Mouse (Mus musculus) heart, embryonic 10.5 days (tissue): ENCODE measurements at regions not wholly inside any gene's neighbourhood (a gene's known extent, or its start where the extent isn't known, plus 50 kb on each side); places are given as distances from the start of the nearest gene placed in this dataset.

Experiments used
- DNase-seq: peaks from one replicate; pipeline ENCODE4 v3.0.0-alpha.2; 2017; ENCODE audit warnings: low spot score
- H3K27ac ChIP-seq: fragments of 300-500 bp; sonication (generic); 2 replicates; pipeline ENCODE4 v1.5.1; 2016; ENCODE audit warnings: mild to moderate bottlenecking
- H3K27me3 ChIP-seq: fragments of 300-500 bp; sonication (generic); 2 replicates; pipeline ENCODE4 v1.6.1; 2016; ENCODE audit warnings: mild to moderate bottlenecking; ENCODE audit not compliant: poor library complexity, insufficient read depth, severe bottlenecking
- H3K36me3 ChIP-seq: fragments of 300-500 bp; sonication (generic); 2 replicates; pipeline ENCODE4 v1.6.1; 2016; ENCODE audit warnings: mild to moderate bottlenecking, moderate library complexity
- H3K4me1 ChIP-seq: fragments of 300-500 bp; sonication (generic); 2 replicates; pipeline ENCODE4 v1.6.1; 2016; ENCODE audit warnings: mild to moderate bottlenecking
- H3K4me3 ChIP-seq: fragments of 300-500 bp; sonication (generic); 2 replicates; pipeline ENCODE4 v1.5.1; 2016; ENCODE audit warnings: mild to moderate bottlenecking, moderate library complexity
- H3K9me3 ChIP-seq: fragments of 300-500 bp; sonication (generic); 2 replicates; pipeline ENCODE4 v1.6.1; 2016; ENCODE audit warnings: mild to moderate bottlenecking, moderate library complexity
- WGBS: fragments of 180-500 bp; shearing (Covaris S2); methylation state at CpG from one replicate; pipeline ENCODE4 v1.1.7; 2016; 5-methylcytosine and 5-hydroxymethylcytosine counted together

DNA sequence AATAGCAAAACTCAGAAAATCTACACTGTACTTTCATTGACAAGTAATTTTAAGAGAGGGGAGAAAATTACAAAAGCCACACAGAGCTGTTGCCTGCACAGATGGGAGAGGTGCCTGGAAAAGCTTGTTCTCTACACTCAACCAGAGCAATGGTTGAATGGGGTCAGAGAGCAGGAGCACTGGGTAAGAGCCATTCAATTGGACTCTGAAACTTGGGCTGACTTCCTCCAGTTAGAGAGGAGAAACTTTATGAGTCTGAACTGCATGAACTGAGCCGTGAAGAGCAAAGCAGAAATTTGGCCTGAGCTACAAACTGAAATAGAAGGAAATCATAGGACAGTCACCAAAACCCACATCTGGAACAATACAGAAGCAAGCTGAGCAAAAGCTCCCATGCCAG lies 380.8 kb upstream of the Slc24a2 start:
- 83% methylated on average over 1 of the region's 1 CpGs for WGBS
- H3K27me3 ChIP-seq = no peaks in the 10 kb centered on the region
- no peak for DNase-seq
- H3K36me3 ChIP-seq = no peaks in the 10 kb centered on the region
- H3K9me3 ChIP-seq = peaks cover 3% of the 10 kb centered on the region; the same call in 1 of the 2 replicates
- H3K4me1 ChIP-seq = no peaks in the 10 kb centered on the region
- H3K27ac ChIP-seq = no peak overlapping the region
- no peak overlapping the region for H3K4me3 ChIP-seq

DNA sequence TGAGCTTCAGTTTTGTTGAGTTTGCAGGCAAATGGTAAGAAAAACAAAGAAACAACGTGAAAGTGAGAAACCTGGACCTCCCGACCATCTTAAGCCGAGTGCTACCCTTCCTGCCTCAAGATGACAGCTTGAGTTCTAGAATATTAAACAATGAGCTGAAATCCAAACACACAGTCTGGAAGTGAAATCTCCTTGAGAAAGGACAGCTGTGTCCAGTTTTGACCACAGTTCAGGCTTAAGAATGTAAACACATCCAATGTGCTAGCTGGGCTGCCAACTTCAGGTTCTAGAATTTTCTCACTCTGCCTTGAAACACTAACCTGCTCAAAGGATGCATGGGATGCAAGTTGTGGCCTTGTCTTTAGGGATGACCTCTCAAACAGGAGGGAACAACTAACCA lies 363.4 kb upstream of the Slc24a2 start:
- Histone ChIP-seq H3K27me3 (no peaks in the 10 kb centered on the region), H3K36me3 (no peaks in the 10 kb centered on the region), H3K4me1 (peaks cover 4% of the 10 kb centered on the region; the same call in 1 of the 2 replicates), H3K9me3 (no peaks in the 10 kb centered on the region), H3K27ac (no peak overlapping the region), H3K4me3 (no peak overlapping the region)
- WGBS = 75% methylated on average over 3 of the region's 3 CpGs
- DNase-seq = no peak

DNA sequence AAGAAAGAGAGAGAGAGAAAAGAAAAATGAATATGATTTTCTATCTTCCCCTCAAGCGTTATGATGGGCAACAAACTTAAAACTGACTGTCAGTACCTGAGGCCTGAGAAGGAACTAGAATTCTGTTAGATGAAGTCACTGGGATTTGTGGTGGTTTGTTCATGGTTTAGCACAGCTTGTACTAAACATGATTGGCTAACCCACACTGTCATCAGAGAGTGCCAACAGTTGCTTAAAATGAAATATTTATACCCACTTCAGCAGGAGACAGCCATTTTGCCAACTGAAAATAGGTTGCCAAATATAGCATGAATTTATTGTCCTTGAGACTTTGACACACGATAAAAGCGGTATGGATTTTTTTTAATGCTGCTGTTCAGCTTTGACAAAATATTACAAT lies 360.5 kb upstream of the Slc24a2 start:
- no peak overlapping the region for H3K4me3 ChIP-seq
- no peak overlapping the region for H3K27ac ChIP-seq
- peaks cover 4% of the 10 kb centered on the region; the same call in 1 of the 2 replicates for H3K4me1 ChIP-seq
- H3K27me3 ChIP-seq = no peaks in the 10 kb centered on the region
- DNase-seq = no peak
- no peaks in the 10 kb centered on the region for H3K9me3 ChIP-seq
- H3K36me3 ChIP-seq = no peaks in the 10 kb centered on the region
- 91% methylated on average over 3 of the region's 3 CpGs for WGBS

DNA sequence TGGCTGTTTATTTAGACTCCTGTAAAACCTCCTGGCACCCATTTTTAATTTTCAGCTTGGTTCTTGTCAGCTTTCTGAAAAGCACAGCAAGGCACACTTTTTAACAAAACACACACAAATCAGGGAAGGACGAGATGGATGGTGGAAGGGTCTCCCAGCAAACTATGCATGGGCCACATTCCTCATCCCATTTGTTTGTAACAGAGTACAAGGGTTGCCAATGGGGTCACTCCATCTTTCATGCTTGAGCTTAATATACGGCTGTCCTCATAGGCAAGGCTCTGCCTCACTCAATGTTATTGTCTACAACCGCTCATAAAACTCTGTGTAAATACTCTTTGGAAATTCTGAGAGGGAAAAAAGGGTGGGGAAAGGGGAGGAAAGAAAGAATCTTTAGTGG lies 347.9 kb upstream of the Slc24a2 start:
- no peaks in the 10 kb centered on the region for H3K4me1 ChIP-seq
- H3K27me3 ChIP-seq = no peaks in the 10 kb centered on the region
- no peak overlapping the region for H3K27ac ChIP-seq
- WGBS = 77% methylated on average over 3 of the region's 3 CpGs
- no peaks in the 10 kb centered on the region for H3K9me3 ChIP-seq
- no peak overlapping the region for H3K4me3 ChIP-seq
- no peak for DNase-seq
- no peaks in the 10 kb centered on the region for H3K36me3 ChIP-seq

DNA sequence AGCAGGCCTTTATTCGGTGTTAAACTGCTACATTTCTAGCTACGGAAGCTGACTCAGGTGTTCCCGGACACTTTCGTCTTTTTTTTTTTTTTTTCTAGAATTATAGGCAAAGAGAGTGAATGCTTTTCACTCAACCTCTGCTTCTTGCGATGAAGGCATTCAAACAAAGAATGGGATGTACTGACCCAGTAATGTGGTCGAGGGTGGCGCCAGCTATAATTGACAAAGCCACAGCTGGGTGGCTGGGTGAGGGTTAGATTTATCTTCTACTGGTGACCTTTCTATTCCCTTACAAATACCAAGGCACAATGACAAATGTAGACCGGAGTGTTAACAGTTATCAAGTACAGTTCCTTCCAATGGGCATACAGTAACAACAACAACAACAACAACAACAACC lies 340.7 kb upstream of the Slc24a2 start:
- WGBS = 88% methylated on average over 8 of the region's 8 CpGs
- H3K9me3 ChIP-seq = no peaks in the 10 kb centered on the region

DNA sequence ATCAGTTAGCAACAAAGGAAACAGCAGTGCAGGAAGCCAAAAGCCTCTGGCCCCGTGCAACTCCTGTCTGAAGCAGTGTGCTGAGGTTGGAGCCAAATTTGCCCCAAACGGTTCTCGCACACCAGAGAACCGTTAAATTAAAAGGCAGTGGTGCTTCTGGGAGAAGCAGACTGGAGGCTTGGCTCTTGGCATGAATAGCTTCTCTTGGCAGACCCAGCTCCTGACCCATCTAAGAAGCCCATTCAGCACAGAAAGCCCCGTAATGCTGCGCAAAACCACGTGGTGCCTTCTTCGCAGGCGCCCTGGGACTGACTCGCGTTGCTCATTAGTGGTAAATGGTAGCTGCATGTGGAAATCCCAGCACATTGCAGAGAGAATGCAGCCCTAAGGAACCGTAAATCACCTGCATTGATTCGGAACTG lies 340.2 kb upstream of the Slc24a2 start:
- Histone ChIP-seq H3K36me3 (no peaks in the 10 kb centered on the region), H3K27me3 (no peaks in the 10 kb centered on the region), H3K4me1 (peaks cover 4% of the 10 kb centered on the region; the same call in 1 of the 2 replicates), H3K4me3 (no peak overlapping the region), H3K9me3 (no peaks in the 10 kb centered on the region), H3K27ac (no peak overlapping the region)
- WGBS = 74% methylated on average over 13 of the region's 13 CpGs
- DNase-seq = no peak

More for the DNA sequence above, 340.7 kb upstream of the Slc24a2 start:
- Histone ChIP-seq H3K4me1 (peaks cover 4% of the 10 kb centered on the region; the same call in 1 of the 2 replicates), H3K4me3 (no peak overlapping the region), H3K36me3 (no peaks in the 10 kb centered on the region), H3K27ac (no peak overlapping the region), H3K27me3 (no peaks in the 10 kb centered on the region)
- no peak for DNase-seq

DNA sequence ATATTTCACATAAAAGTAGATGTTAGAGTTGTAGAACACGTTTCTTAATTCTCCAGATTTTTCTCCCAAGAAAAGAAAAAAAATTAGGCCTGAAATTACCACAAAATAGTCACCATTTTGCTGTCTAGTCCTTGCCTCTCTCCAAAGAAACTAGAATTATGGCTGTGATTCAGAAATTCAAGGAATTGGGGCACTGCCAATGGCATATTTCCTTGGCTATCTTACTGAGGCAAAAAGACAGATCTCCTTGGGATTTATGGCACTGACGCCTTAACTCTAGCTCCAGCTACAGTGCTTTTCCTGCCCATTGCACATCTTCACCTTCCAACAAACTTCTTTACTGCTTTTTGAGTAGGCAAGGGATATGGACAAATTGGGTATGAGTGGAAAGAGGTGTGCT lies 336.3 kb upstream of the Slc24a2 start:
- WGBS = 80% methylated on average over 2 of the region's 2 CpGs
- H3K27ac ChIP-seq = no peak overlapping the region
- DNase-seq = no peak
- no peak overlapping the region for H3K4me3 ChIP-seq
- no peaks in the 10 kb centered on the region for H3K27me3 ChIP-seq
- H3K36me3 ChIP-seq = no peaks in the 10 kb centered on the region
- no peaks in the 10 kb centered on the region for H3K9me3 ChIP-seq
- peaks cover 4% of the 10 kb centered on the region; the same call in 1 of the 2 replicates for H3K4me1 ChIP-seq

DNA sequence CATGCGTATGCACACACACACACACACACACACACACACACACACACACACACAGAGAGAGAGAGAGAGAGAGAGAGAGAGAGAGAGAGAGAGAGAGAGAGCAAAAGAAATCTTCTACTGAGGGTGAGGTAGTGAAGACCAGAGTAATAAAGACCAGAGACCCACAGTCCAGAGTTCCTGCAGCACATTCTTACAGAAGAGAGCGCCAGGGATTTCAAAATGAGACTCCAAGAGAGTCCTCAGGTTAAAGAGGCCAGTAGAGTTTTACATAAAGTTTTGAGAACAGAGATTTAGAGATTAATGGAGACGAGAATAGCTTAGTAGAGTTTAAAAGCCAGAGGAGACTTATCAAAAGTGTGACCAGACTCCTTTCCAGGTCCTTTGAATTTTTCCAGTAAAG lies 324.6 kb upstream of the Slc24a2 start:
- Histone ChIP-seq H3K4me3 (no peak overlapping the region), H3K27ac (no peak overlapping the region), H3K4me1 (no peaks in the 10 kb centered on the region), H3K36me3 (no peaks in the 10 kb centered on the region), H3K27me3 (no peaks in the 10 kb centered on the region), H3K9me3 (no peaks in the 10 kb centered on the region)
- 73% methylated on average over 3 of the region's 3 CpGs for WGBS
- DNase-seq = no peak
